Mouse (Mus musculus): ENCODE data around the gene Zfhx2. TPM values are rescaled to one million over a fixed set of nuclear protein-coding genes. Genes with fewer than 3 reads are reported as not detected.

Gene Zfhx2
- polyA plus RNA-seq (2015; fragmentation: Illumina TruSeq; extraction: RNeasy Lipid Tissue Mini Kit (QIAGEN cat#74804); ENCODE audit: low read depth, low replicate concordance): 15.5 TPM

DNA sequence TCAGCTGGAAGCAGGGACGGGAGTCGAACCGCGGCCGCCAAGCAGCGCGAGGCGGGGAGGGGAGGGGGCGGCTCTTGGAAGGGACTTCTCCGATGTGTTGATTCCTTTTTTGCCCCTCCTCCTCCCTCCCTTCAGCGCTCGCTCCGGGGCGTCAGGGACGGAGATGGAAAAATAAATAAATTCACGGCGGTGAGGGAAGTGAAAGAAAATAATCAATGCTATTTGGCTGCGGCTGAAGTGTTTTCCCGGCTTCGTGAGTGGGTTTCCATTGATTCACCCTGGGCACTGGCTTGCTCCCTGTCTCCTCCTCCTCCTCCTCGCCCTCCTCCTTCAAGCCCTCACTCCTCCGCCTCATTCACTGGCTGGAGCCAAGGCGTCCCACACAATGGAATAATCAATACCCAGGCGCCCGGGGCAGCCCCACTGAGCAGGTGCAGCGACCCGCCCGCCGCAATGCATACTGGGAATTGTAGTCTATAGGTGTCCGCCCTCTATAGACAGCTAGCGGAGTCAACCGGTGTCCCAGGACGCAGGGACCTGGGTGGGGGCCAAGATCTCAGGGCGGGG lies at the start of gene Zfhx2:
Gene Zfhx2, minus strand, starts transcription at position 314 of the 567 bp plus-strand sequence.

DNA sequence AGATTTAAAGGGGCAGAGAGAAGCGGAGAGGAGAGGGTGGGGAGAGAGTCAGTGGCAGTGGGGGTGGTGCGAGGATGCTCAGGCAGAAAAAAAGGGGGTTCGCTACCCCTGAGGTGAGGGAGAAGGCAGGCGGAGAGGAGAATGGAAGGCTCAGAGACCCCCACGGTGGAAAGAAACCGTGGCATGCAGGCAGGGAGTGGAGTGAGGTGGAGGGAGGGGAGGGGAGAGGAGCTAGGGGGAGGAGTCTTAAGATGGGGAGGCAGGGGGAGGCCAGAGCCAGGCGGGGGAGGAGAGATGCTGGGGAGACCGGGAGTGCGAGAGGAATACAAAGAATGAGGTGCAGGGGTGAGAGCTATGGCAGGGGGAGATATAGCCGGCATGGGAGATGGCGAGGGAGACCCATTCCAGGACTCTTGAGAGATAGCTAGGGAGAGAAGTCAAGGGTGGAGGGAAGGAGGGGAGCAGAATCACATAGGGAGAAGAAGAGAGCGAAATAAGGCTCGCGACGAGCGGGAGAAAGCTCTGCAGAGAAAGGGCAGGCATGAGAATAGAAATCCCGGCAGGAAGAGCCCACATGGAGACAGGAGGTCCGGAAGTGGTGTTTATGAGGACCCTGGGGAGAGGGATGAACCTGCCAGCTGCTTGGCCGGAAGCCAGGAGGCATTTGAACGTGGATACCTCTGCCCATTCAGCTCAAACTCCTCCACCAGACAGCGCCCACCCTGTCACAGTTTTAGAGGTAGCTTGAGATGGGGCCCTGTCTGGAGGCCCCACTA lies 24.5 kb upstream of the Zfhx2 start, which contains the start of gene Jph4:
Gene Jph4, minus strand, starts transcription at position 511 of the 776 bp plus-strand sequence.

DNA sequence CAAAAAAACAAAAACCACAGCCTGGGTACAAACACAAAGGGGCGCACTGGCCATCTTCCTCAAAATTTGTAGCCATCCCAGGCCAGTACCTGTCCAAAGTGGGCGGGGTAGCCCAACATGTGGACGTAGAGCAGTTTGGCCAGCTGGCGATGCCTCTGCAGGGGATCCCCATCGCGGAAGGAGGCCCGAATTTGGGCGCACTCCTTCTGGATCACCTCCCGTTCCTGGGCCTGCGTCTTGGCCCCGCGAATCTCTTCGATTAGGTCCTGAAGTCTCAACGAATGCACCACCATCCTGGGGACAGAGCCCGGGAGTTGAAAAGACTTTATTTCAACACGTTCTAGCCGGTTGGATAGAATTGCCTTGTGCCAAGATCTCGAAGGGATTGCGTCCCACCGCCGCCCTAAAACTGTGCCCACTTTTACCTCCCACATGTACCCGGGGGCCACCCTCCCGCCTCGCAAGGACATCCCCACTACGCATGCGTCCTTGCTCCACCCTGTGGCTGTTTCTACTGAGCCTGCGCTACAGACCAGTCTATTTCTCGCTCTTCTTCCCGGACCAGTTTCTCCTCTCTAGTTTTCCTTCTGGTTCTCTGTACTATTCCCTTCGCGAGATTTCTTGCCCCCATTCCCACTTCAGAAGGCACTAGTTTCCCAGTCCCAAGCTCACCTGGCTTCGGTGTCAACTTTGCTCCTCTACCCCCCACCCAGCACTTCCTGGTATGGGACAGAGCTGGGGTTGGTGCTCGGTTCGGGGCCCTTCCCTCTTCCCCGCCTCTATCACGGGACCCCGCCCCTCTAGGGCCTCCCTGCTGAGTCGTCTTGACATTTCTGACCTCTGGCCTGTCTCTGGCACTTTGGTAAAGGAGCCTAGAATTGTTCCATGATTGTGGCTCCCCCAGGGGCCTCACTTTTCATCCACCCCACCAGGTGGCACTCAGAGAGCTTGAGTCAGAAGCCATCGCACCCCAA lies 14.0 kb upstream of the Zfhx2 start, which contains the start of gene Ap1g2:
Gene Ap1g2, minus strand, starts transcription at position 758 of the 974 bp plus-strand sequence.

DNA sequence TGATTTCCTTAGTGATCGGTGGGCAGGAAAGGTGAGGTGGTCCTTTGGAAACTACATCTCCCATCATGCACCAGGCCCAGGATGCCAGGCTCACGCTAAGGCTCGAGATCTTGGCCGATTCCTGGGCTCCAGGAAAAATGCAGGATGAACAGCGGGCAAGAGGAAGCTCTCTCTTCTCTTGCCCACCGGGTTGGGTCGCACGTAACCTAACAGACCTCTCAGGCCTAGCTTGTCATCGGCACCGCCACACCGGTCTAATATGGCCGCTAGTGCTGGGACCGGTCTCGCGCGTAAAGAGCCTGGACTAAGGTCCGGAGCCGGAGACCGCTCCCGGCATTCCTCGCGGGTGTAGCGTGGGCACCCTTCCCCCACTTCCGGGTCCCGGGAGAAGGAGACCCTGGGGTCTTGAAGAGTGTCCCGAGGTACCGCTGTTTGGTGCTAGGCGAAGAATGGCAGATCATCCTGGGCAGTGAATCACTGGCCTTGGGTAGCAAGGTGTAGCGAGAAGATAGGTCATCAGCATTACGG lies 2.6 kb upstream of the Zfhx2 start, which contains the start of gene Thtpa:
Gene Thtpa, plus strand, starts transcription at position 81 of the 528 bp plus-strand sequence.

DNA sequence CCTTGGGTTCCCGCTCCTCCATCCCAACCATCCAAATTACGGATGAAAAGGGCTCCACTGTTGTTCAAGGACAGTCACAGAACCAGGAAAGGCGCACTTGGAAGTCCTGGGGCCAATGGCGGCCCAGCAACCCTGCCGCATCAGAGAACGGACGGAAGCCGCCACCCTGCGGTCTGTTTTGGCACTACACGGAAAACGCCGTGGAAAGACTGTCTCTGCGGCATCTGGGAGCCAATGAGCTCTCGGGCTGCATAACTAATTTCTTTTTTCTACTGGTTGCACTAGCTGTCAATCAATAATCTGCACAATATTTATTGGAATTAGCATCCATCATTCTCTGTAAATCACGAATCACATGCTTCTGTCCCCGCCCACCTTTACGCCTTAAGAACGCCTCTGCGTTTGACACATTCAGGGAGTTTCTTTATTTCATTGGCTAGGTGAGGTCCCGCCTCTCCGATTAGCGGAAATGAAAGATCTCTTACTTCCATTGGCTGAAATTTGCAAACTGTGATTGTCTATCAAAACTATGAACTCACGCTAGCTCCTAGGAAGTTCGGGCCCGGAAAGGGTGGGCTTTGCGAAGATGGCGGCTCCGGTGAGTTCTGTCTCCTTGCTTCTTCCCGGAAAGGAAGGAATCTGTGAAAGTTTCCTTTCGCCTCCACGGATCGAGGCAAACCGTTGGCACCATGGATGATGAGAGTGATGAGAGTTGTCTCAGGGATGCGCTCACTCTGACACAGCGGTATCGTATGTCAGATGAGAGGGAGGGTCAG lies 76.9 kb downstream of the Zfhx2 start, which contains the start of gene Ngdn:
Gene Ngdn, plus strand, starts transcription at position 464 of the 776 bp plus-strand sequence.

Other genes starting within 250 kb of the Zfhx2 start
- 11.7 TPM for gene Homez, start 221.4 kb downstream of the Zfhx2 start, polyA plus RNA-seq (2015; fragmentation: Illumina TruSeq; extraction: RNeasy Lipid Tissue Mini Kit (QIAGEN cat#74804); ENCODE audit: low read depth, low replicate concordance)
- gene Ppp1r3e, start 214.8 kb downstream of the Zfhx2 start, polyA plus RNA-seq (2015; fragmentation: Illumina TruSeq; extraction: RNeasy Lipid Tissue Mini Kit (QIAGEN cat#74804); ENCODE audit: low read depth, low replicate concordance): 18.4 TPM
- gene Bcl2l2, start 208.9 kb downstream of the Zfhx2 start, polyA plus RNA-seq (2015; fragmentation: Illumina TruSeq; extraction: RNeasy Lipid Tissue Mini Kit (QIAGEN cat#74804); ENCODE audit: low read depth, low replicate concordance): 100 TPM
- gene Gm20521, start 208.9 kb downstream of the Zfhx2 start, polyA plus RNA-seq (2015; fragmentation: Illumina TruSeq; extraction: RNeasy Lipid Tissue Mini Kit (QIAGEN cat#74804); ENCODE audit: low read depth, low replicate concordance): not detected
- gene Pabpn1, start 199.8 kb downstream of the Zfhx2 start, polyA plus RNA-seq (2015; fragmentation: Illumina TruSeq; extraction: RNeasy Lipid Tissue Mini Kit (QIAGEN cat#74804); ENCODE audit: low read depth, low replicate concordance): 242 TPM
- 521 TPM for gene Slc22a17, start 179.2 kb downstream of the Zfhx2 start, polyA plus RNA-seq (2015; fragmentation: Illumina TruSeq; extraction: RNeasy Lipid Tissue Mini Kit (QIAGEN cat#74804); ENCODE audit: low read depth, low replicate concordance)
- 10.0 TPM for gene Efs, start 166.2 kb downstream of the Zfhx2 start, polyA plus RNA-seq (2015; fragmentation: Illumina TruSeq; extraction: RNeasy Lipid Tissue Mini Kit (QIAGEN cat#74804); ENCODE audit: low read depth, low replicate concordance)
- gene Il25, start 159.6 kb downstream of the Zfhx2 start, polyA plus RNA-seq (2015; fragmentation: Illumina TruSeq; extraction: RNeasy Lipid Tissue Mini Kit (QIAGEN cat#74804); ENCODE audit: low read depth, low replicate concordance): not detected
- gene Cmtm5, start 156.1 kb downstream of the Zfhx2 start, polyA plus RNA-seq (2015; fragmentation: Illumina TruSeq; extraction: RNeasy Lipid Tissue Mini Kit (QIAGEN cat#74804); ENCODE audit: low read depth, low replicate concordance): 113 TPM
- 1.4 TPM for gene Myh6, start 125.4 kb downstream of the Zfhx2 start, polyA plus RNA-seq (2015; fragmentation: Illumina TruSeq; extraction: RNeasy Lipid Tissue Mini Kit (QIAGEN cat#74804); ENCODE audit: low read depth, low replicate concordance)
- not detected for gene Gm17428, start 115.4 kb downstream of the Zfhx2 start, polyA plus RNA-seq (2015; fragmentation: Illumina TruSeq; extraction: RNeasy Lipid Tissue Mini Kit (QIAGEN cat#74804); ENCODE audit: low read depth, low replicate concordance)
- gene Myh7, start 97.7 kb downstream of the Zfhx2 start, polyA plus RNA-seq (2015; fragmentation: Illumina TruSeq; extraction: RNeasy Lipid Tissue Mini Kit (QIAGEN cat#74804); ENCODE audit: low read depth, low replicate concordance): 17.5 TPM
- gene Ngdn, start 76.9 kb downstream of the Zfhx2 start, polyA plus RNA-seq (2015; fragmentation: Illumina TruSeq; extraction: RNeasy Lipid Tissue Mini Kit (QIAGEN cat#74804); ENCODE audit: low read depth, low replicate concordance): 34.0 TPM
- gene Thtpa, start 2.5 kb upstream of the Zfhx2 start, polyA plus RNA-seq (2015; fragmentation: Illumina TruSeq; extraction: RNeasy Lipid Tissue Mini Kit (QIAGEN cat#74804); ENCODE audit: low read depth, low replicate concordance): 28.1 TPM
- 7.5 TPM for gene Ap1g2, start 14.3 kb upstream of the Zfhx2 start, polyA plus RNA-seq (2015; fragmentation: Illumina TruSeq; extraction: RNeasy Lipid Tissue Mini Kit (QIAGEN cat#74804); ENCODE audit: low read depth, low replicate concordance)
- 157 TPM for gene Jph4, start 24.6 kb upstream of the Zfhx2 start, polyA plus RNA-seq (2015; fragmentation: Illumina TruSeq; extraction: RNeasy Lipid Tissue Mini Kit (QIAGEN cat#74804); ENCODE audit: low read depth, low replicate concordance)
- not detected for gene Dhrs2, start 129.7 kb upstream of the Zfhx2 start, polyA plus RNA-seq (2015; fragmentation: Illumina TruSeq; extraction: RNeasy Lipid Tissue Mini Kit (QIAGEN cat#74804); ENCODE audit: low read depth, low replicate concordance)